Comparison of ENCODE assay signal across 29 mouse cellular contexts in the genomic region with DNA sequence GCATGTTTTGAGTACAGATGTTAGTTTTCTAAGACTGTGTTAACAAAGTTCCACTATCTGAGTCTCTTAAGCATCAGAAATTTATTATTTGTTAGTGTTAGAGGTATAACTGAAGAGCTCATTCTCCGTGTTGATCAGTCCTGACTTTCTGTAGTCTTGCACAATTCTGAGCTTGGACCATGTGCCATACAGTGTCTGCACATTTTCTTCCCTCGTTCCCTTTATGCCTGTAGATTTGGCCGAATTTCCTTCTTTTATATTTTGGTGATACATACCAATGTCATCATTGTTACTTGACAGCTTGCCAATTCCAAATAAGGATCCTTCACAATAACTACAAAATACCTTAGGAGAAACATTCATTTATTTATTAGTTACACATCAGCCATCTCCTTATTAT.
DNase-seq lines count a peak whose midpoint lies in the region; ATAC-seq and TF ChIP-seq lines count a peak whose summit lies in the region.
"Had no signal": no experiment of that assay in that cellular context is flagged by ENCODE, and none has a peak within 500 bp of the region (broad histone marks: within the 10 kb centered on the region; RNA-seq: fewer than 3 reads in every experiment).

No protein-coding gene starts in this region.

- WGBS in lung, embryonic 14.5 days, result 57% methylated on average over 3 of the region's 3 CpGs
- WGBS in lung, adult 2 months, result 62% methylated on average over 3 of the region's 3 CpGs
- WGBS in lung, postnatal 0 days, result 54% methylated on average over 3 of the region's 3 CpGs

- DNase-seq in frontal cortex, postnatal 25 days (ENCODE audit: low spot score in 2 of 2), result no peak
- DNase-seq in lung, embryonic 14.5 days, result peak; percentile 51
- DNase-seq in lung, adult 2 months, result no peak
- peak; percentile 13 for DNase-seq in lung, postnatal 0 days (ENCODE audit: low spot score)
- no peak for DNase-seq in lung, postnatal 10 days
- DNase-seq: adrenal gland, adult 8-10 months; adrenal gland, postnatal 14 days; adrenal gland, postnatal 36 days; B cell, adult 2 months; cerebellum, adult 11 months; cerebellum, adult 18-20 months; cerebellum, adult 8-10 months; cerebellum, adult 9-11 months; cerebellum, postnatal 14 days; cerebellum, postnatal 36 days; embryo, embryonic 11 days had no signal

- TF ChIP-seq EP300 in lung, postnatal 0 days (IDR thresholded peaks at IDR 0.05), result no peak

- no peaks in the 10 kb centered on the region for H3K36me3 ChIP-seq in lung, embryonic 14.5 days (ENCODE audit: insufficient read depth)
- no peaks in the 10 kb centered on the region for H3K36me3 ChIP-seq in lung, postnatal 0 days (ENCODE audit: insufficient read depth, low read length)
- H3K36me3 ChIP-seq: embryonic facial prominence, embryonic 13.5 days; embryonic facial prominence, embryonic 15.5 days; forebrain, embryonic 10.5 days; forebrain, embryonic 12.5 days; G1E had no signal

- peak; percentile 74; the same call in 1 of the 2 replicates for ATAC-seq in frontal cortex, adult (ENCODE audit: low TSS enrichment)
- no peak; the same call in 1 of the 2 replicates for ATAC-seq in lung, embryonic 14.5 days (ENCODE audit: insufficient read depth)
- no peak for ATAC-seq in lung, postnatal 0 days
- ATAC-seq: activated CD4-positive, CD25-positive, alpha-beta regulatory T cell, adult 4 months; CD4-positive, CD25-positive, alpha-beta regulatory T cell, adult 4 months; forebrain, embryonic 14.5 days; forebrain, embryonic 16.5 days; Patski had no signal

- H3K9me3 ChIP-seq in lung, embryonic 14.5 days (ENCODE audit: low read depth, low read length), result no peaks in the 10 kb centered on the region
- H3K9me3 ChIP-seq in lung, postnatal 0 days (ENCODE audit: low read length), result no peaks in the 10 kb centered on the region
- H3K9me3 ChIP-seq: embryonic facial prominence, embryonic 13.5 days; embryonic facial prominence, embryonic 15.5 days; forebrain, embryonic 10.5 days; forebrain, embryonic 12.5 days; G1E had no signal

- no peaks in the 10 kb centered on the region for H3K27me3 ChIP-seq in lung, embryonic 14.5 days (ENCODE audit: insufficient read depth, low read length)
- no peaks in the 10 kb centered on the region for H3K27me3 ChIP-seq in lung, postnatal 0 days (replicated peaks; ENCODE audit: insufficient read depth, low read length)
- H3K27me3 ChIP-seq: CH12.LX; embryonic facial prominence, embryonic 13.5 days; embryonic facial prominence, embryonic 15.5 days; forebrain, embryonic 12.5 days; Patski had no signal

- no peak overlapping the region for H3K9ac ChIP-seq in lung, embryonic 14.5 days
- no peak overlapping the region for H3K9ac ChIP-seq in lung, postnatal 0 days (replicated peaks; ENCODE audit: low read depth)
- H3K9ac ChIP-seq: embryonic facial prominence, embryonic 13.5 days; embryonic facial prominence, embryonic 15.5 days; forebrain, embryonic 12.5 days had no signal

- no peak overlapping the region for H3K4me3 ChIP-seq in lung, embryonic 14.5 days (ENCODE audit: low read depth, low read length)
- H3K4me3 ChIP-seq in lung, adult 2 months (replicated peaks; ENCODE audit: extremely low read depth, low read depth, low read length), result no peak overlapping the region
- no peak overlapping the region for H3K4me3 ChIP-seq in lung, postnatal 0 days (ENCODE audit: low read depth, low read length)
- H3K4me3 ChIP-seq: embryonic facial prominence, embryonic 13.5 days; embryonic facial prominence, embryonic 15.5 days; erythroblast, embryonic 14.5 days; forebrain, embryonic 10.5 days; forebrain, embryonic 12.5 days had no signal

- no peak for TF ChIP-seq POLR2A in lung, adult 2 months (IDR thresholded peaks at IDR 0.05; ENCODE audit: borderline replicate concordance, extremely low read depth, low read depth, low read length)

- no peak overlapping the region for H3K27ac ChIP-seq in lung, embryonic 14.5 days (ENCODE audit: low read depth)
- no peak overlapping the region for H3K27ac ChIP-seq in lung, postnatal 0 days (ENCODE audit: low read length)
- H3K27ac ChIP-seq: embryonic facial prominence, embryonic 13.5 days; embryonic facial prominence, embryonic 15.5 days; forebrain, embryonic 10.5 days; forebrain, embryonic 12.5 days had no signal

- no peak overlapping the region for H3K4me2 ChIP-seq in lung, embryonic 14.5 days
- H3K4me2 ChIP-seq in lung, postnatal 0 days (replicated peaks; ENCODE audit: low read depth, low read length), result no peak overlapping the region
- H3K4me2 ChIP-seq: embryonic facial prominence, embryonic 13.5 days; embryonic facial prominence, embryonic 15.5 days; forebrain, embryonic 12.5 days had no signal

- TF ChIP-seq CTCF in lung, embryonic 14.5 days (IDR thresholded peaks at IDR 0.05; ENCODE audit: low read depth), result no peak
- no peak for TF ChIP-seq CTCF in lung, adult 2 months (IDR thresholded peaks at IDR 0.05; ENCODE audit: insufficient read depth, low read length)
- no peak for TF ChIP-seq CTCF in lung, postnatal 0 days (IDR thresholded peaks at IDR 0.05)

- H3K4me1 ChIP-seq in lung, embryonic 14.5 days (ENCODE audit: insufficient read depth), result no peaks in the 10 kb centered on the region
- H3K4me1 ChIP-seq in lung, adult 2 months (ENCODE audit: control insufficient read depth, insufficient read depth, low read length), result no peaks in the 10 kb centered on the region
- H3K4me1 ChIP-seq in lung, postnatal 0 days (ENCODE audit: insufficient read depth, low read depth, low read length), result no peaks in the 10 kb centered on the region
- H3K4me1 ChIP-seq: embryonic facial prominence, embryonic 13.5 days; embryonic facial prominence, embryonic 15.5 days; forebrain, embryonic 10.5 days; forebrain, embryonic 12.5 days had no signal

Comparison
In these comparisons a context has a peak if more than half of its experiments do, and no peak if none do; other contexts are left out.
1. DNase-seq: peak in lung, embryonic 14.5 days (single experiment) and lung, postnatal 0 days (single experiment); none in frontal cortex, postnatal 25 days (0 of 2), lung, adult 2 months (single experiment) and lung, postnatal 10 days (single experiment).